Mouse (Mus musculus) midbrain, embryonic 14.5 days (tissue): ENCODE data around the gene Rnps1. TPM values are rescaled to one million over a fixed set of nuclear protein-coding genes. Genes with fewer than 3 reads are reported as not detected.
"Not testable (repeated sequence)": the region's sequence is repeated elsewhere in the genome, so short reads cannot be mapped to it uniquely, and the experiment has no call there.

ENCODE experiments used
- ATAC-seq: fragments of 200-750 bp; cut with Nextera tagmentation; 2 replicates; pipeline ENCODE4 v1.8.0; 2017; ENCODE audit warnings: moderate number of reproducible peaks, moderate library complexity; ENCODE audit not compliant: low FRiP score, low TSS enrichment
- DNase-seq: peaks from one replicate; pipeline ENCODE4 v3.0.0-alpha.2; 2015
- H3K27ac ChIP-seq: fragments of 300-500 bp; sonication (generic); replicated peaks from 2 replicates; pipeline ENCODE4 v1.5.1; 2014; ENCODE audit warnings: mild to moderate bottlenecking, low read depth, low read length, moderate library complexity
- H3K27me3 ChIP-seq: fragments of 300-500 bp; sonication (generic); 2 replicates; pipeline ENCODE4 v1.6.1; 2014; ENCODE audit warnings: low read length, control low read depth, mixed read lengths; ENCODE audit not compliant: control insufficient read depth, insufficient read depth
- H3K36me3 ChIP-seq: fragments of 300-500 bp; sonication (generic); 2 replicates; pipeline ENCODE4 v1.6.1; 2014; ENCODE audit warnings: low read length, control low read depth; ENCODE audit not compliant: control insufficient read depth, insufficient read depth
- H3K4me1 ChIP-seq: fragments of 300-500 bp; sonication (generic); 2 replicates; pipeline ENCODE4 v1.6.1; 2014; ENCODE audit warnings: mild to moderate bottlenecking, antibody characterized with exemption, low read length, control low read depth; ENCODE audit not compliant: control insufficient read depth, insufficient read depth
- H3K4me2 ChIP-seq: fragments of 300-500 bp; sonication (generic); 2 replicates; pipeline ENCODE4 v1.6.1; 2014; ENCODE audit warnings: mild to moderate bottlenecking, low read length, moderate library complexity
- H3K4me3 ChIP-seq: fragments of 300-500 bp; sonication (generic); replicated peaks from 2 replicates; pipeline ENCODE4 v1.5.1; 2014; ENCODE audit warnings: low read depth, low read length
- H3K9ac ChIP-seq: fragments of 300-500 bp; sonication (generic); replicated peaks from 2 replicates; pipeline ENCODE4 v1.6.1; 2014; ENCODE audit warnings: mild to moderate bottlenecking, low read length, moderate library complexity
- H3K9me3 ChIP-seq: fragments of 300-500 bp; sonication (generic); 2 replicates; pipeline ENCODE4 v1.6.1; 2016; ENCODE audit warnings: low read length, control low read depth, mixed read lengths; ENCODE audit not compliant: control insufficient read depth
- WGBS: fragments of 180-500 bp; shearing (Covaris S2); extraction: QIAGEN DNeasy Blood & Tissue Kit; methylation state at CpG from one replicate; pipeline ENCODE4 v1.1.7; 2014; 5-methylcytosine and 5-hydroxymethylcytosine counted together
- polyA plus RNA-seq: library from polyadenylated mRNA; unstranded; fragments of >200 nt; fragmentation: Nextera tagmentation; extraction: Ambion mirVana; gene quantifications from 2 replicates; pipeline ENCODE4 v1.2.1, GENCODE M21; 2014

Gene Rnps1
- polyA plus RNA-seq, 1 experiment from 2014 or later = 331 TPM

DNA sequence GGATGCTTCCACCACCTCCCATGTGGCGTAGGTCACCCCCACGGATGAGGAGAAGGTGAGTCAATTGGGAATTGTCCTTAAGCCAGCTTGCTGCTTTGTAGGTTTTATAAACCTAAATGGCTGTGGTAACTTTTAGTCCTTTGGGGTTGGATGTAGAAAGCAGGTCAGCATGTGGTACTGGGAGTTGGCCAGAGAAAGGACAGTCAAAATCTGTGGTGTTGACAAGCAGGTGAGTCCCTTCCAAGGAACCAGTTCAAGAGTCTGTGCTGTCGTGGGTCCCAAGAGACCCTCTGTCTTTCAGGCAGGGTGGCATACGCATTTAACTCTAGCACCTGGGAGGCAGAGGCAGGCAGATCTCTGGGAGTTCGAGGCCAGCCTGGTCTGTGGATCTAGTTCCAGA lies 10.1 kb downstream of the Rnps1 start:
- no peak overlapping the region for H3K4me3 ChIP-seq
- 96% methylated on average over 5 of the region's 5 CpGs for WGBS
- no peak overlapping the region for H3K27ac ChIP-seq
- DNase-seq (no peak), ATAC-seq (no peak)
- H3K27me3 ChIP-seq = no peaks in the 10 kb centered on the region
- no peak overlapping the region for H3K4me2 ChIP-seq
- H3K9ac ChIP-seq = no peak overlapping the region
- H3K36me3 ChIP-seq = peaks cover 58% of the 10 kb centered on the region
- no peaks in the 10 kb centered on the region for H3K9me3 ChIP-seq
- H3K4me1 ChIP-seq = 0 out of 2 replicates have a peak, but pooled peaks cover 4% of the 10 kb centered on the region

DNA sequence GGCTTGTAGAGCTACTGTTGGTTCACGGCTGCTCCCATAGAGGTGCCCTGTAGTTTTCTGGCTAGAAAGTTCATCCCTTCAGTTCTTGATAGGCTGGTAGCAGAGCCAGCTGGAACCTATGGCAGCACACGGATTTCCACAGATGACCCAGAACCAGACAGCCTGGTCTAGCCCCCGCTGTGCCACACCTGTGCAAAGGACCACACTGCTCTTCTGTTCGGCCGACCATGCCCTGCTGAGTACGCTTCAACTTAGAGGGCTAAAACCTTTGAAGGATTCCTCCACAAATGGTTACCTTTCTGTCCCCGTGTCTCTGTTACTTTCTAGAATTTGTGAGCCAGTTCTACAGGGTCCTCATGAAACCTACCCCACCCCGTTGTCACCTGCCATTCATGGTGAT lies 11.0 kb downstream of the Rnps1 start:
- H3K27me3 ChIP-seq, H3K9me3 ChIP-seq, DNase-seq, H3K9ac ChIP-seq, H3K27ac ChIP-seq, H3K4me3 ChIP-seq, H3K4me1 ChIP-seq, ATAC-seq, H3K4me2 ChIP-seq: not testable (repeated sequence)
- WGBS = 95% methylated on average over 5 of the region's 8 CpGs
- H3K36me3 ChIP-seq = peaks cover 50% of the 10 kb centered on the region

DNA sequence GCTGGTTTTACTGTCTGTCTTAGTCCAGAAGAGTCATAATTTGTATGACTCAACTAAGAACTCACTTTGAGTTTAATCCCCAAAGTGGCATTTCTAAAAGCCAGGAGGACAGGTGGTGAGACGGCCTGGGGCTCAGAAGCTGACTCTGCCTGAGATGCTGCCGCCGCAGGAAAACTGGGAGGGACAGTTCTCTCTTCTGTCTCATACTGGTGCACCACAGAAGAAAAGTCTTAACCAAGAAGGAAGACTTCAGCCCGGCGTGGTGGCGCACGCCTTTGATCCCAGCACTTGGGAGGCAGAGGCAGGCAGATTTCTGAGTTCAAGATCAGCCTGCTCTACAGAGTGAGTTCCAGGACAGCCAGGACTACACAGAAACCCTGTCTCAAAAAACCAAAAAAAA lies 11.5 kb downstream of the Rnps1 start:
- Histone ChIP-seq H3K36me3 (peaks cover 44% of the 10 kb centered on the region), H3K27me3 (no peaks in the 10 kb centered on the region), H3K9me3 (no peaks in the 10 kb centered on the region), H3K4me2 (peak overlapping the region; percentile 70), H3K27ac (peak overlapping the region; percentile 91), H3K9ac (no peak overlapping the region), H3K4me3 (no peak overlapping the region), H3K4me1 (0 out of 2 replicates have a peak, but pooled peaks cover 4% of the 10 kb centered on the region)
- ATAC-seq (no peak), DNase-seq (no peak)
- 90% methylated on average over 7 of the region's 7 CpGs for WGBS

DNA sequence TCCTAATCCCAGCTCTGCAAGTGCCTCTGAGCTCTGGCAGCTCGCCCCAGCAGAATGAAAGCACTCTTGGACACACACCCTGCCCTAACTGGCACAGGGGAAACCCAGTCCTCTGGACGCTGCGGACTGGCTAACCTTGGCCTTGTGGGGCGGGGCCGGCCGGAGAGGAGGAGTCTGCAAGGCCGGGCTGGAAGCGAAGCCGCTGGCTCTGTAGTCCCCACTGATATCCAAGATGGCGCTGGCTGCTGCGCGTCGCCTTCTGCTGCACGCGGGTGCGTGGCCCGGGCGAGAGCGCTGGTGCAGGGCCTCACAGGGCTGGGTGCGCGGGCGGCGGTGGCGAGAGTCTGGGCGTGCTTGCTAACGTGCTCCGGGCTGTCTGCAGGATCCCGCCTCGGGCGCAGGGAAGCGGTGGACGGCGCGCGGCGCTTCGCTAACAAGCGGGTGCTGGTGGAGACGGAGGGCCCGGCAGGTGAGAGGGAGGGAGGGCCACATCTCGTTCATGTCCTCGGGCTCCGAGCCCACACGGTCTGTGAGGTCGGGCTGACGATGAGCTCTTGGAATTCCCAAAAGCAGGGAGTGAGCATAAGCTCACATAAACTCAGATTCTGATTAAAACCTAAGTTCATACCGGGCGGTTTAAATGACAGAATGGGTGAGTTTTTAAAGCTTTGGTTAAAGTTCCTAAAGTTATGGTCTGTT lies 12.3 kb downstream of the Rnps1 start, which contains the start of gene Eci1:
Eci1 (plus strand) TSS at position 171 of the 699 bp plus-strand sequence.
- H3K4me3 ChIP-seq = peak within 1 kb of the TSS; percentile 57
- ATAC-seq (peak; percentile 94), DNase-seq (peak; percentile 90)
- H3K4me2 ChIP-seq = peak within 1 kb of the TSS; percentile 70
- peak within 1 kb of the TSS; percentile 87 for H3K9ac ChIP-seq
- H3K9me3 ChIP-seq = no peaks in the 10 kb centered on the region
- H3K27me3 ChIP-seq = no peaks in the 10 kb centered on the region
- under 1% methylated on average over 48 of the region's 48 CpGs for WGBS
- peaks cover 37% of the 10 kb centered on the region for H3K36me3 ChIP-seq
- H3K4me1 ChIP-seq = 0 out of 2 replicates have a peak, but pooled peaks cover 4% of the 10 kb centered on the region
- peak within 1 kb of the TSS; percentile 91 for H3K27ac ChIP-seq

DNA sequence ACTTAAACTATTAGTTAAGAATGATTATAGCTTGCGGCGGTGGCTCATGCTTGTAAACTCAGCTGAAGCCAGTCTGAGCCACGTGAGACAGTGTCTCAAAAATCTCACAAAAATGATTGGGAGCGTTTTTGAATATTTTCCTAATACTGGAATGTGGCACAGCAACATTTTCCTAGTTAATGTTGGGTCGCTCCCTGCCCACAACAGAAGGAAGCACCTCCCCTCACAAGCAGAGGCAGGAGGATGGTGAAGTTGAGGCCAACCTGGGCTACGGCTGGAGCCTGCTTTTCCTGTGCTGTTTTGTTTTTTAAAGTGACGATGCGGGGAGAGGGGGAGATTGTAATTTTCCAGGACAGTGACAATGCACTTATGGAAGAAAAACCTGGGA lies 12.8 kb downstream of the Rnps1 start:
- no peak for DNase-seq

DNA sequence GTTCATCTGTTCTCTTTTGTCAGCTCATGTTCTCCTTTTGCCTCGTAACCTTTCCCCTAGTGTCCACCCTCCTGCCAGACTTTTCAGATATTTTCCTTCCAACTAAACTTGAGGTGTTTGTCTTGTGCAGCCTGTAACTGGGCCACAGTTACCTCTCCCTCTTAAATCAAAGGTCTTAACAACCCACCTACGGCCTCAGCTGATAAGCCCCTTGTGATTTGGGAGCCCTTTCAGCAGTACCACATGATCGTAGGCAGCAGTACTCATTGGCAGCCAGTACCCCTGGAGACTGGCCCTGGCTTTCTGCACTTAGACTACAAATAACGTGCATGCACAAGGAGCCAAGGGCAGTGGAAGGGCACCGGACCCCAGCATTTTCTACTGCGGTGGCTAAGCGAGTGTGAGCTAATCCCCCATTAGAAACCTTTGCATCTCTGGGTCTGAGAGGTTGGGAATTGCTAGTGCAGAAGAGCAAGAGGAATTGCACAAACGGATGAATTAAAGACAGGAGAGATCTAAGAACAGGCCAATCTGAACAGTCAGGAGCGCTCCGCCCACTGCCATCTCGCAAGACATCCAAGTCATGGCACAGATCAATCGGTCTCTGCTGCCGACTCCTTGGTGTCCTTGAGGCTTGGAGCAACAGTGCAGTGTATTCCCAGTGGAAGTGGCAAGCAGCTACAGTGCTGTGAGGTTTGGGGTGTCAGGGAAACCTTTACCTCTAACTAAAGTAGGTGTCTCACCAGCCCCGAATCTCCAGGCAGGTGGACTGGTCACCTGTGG lies 15.0 kb downstream of the Rnps1 start:
- 78% methylated on average over 14 of the region's 14 CpGs for WGBS
- Histone ChIP-seq H3K36me3 (peaks cover 12% of the 10 kb centered on the region), H3K9ac (no peak overlapping the region), H3K27ac (0 out of 2 replicates have a peak overlapping the region, but pooled peaks have one; percentile 5), H3K4me2 (no peak overlapping the region), H3K9me3 (no peaks in the 10 kb centered on the region), H3K4me1 (0 out of 2 replicates have a peak, but pooled peaks cover 4% of the 10 kb centered on the region), H3K27me3 (no peaks in the 10 kb centered on the region), H3K4me3 (no peak overlapping the region)
- ATAC-seq (no peak), DNase-seq (no peak)

More for the DNA sequence above, 12.8 kb downstream of the Rnps1 start:
- 5% methylated on average over 8 of the region's 8 CpGs for whole genome bisulfite sequencing
- Histone ChIP-seq H3K27me3 (no peaks in the 10 kb centered on the region), H3K4me3 (peak overlapping the region; percentile 57), H3K9ac (peak overlapping the region; percentile 87; the same call in 1 of the 2 replicates), H3K27ac (peak overlapping the region; percentile 26; the same call in 1 of the 2 replicates), H3K36me3 (peaks cover 31% of the 10 kb centered on the region), H3K9me3 (no peaks in the 10 kb centered on the region), H3K4me1 (0 out of 2 replicates have a peak, but pooled peaks cover 4% of the 10 kb centered on the region), H3K4me2 (peak overlapping the region; percentile 70)
- no peak for ATAC-seq

DNA sequence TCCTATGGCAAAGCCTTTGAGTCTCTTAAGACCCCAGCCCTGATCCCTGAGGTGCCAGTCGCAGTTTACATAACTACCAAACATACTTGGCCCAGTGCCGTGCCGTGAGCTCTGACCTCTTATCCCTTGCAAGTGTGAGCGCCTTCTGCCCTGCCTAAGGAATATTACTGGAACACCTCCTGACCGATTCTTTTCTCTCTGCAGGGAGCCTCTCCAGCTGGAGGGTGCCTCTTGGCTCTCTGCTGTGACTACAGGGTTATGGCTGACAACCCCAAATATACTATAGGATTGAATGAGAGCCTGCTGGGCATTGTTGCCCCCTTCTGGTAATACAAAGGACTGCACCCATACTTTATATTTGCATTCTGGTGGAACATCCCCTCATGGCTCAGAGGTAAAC lies 22.7 kb downstream of the Rnps1 start:
- no peak overlapping the region for H3K9ac ChIP-seq
- H3K4me3 ChIP-seq = no peak overlapping the region
- no peaks in the 10 kb centered on the region for H3K9me3 ChIP-seq
- WGBS = 72% methylated on average over 5 of the region's 5 CpGs
- no peaks in the 10 kb centered on the region for H3K4me1 ChIP-seq
- H3K36me3 ChIP-seq = peaks cover 59% of the 10 kb centered on the region
- no peaks in the 10 kb centered on the region for H3K27me3 ChIP-seq
- ATAC-seq (no peak; the same call in 1 of the 2 replicates), DNase-seq (peak; percentile 79)
- no peak overlapping the region for H3K4me2 ChIP-seq
- H3K27ac ChIP-seq = no peak overlapping the region

DNA sequence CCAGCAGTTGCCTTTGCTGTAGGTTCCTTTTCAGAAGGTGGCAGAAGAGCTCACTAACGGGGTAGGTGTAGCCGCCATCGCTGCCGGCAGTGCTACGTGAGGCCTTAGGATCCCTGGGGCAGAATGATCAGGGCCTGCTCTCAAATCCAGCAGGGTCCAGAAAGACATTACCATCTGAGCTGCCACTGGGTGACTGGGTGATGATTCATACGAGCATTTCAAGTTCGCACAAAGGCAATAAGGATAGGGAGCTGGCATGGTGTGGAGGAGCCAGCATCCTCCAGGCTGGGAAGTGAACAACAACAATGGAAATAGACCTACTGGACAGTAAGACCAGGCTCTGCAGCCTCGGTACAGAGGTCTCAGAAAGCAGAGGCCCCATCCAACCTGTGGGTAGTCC lies 26.0 kb downstream of the Rnps1 start:
- no peaks in the 10 kb centered on the region for H3K9me3 ChIP-seq
- H3K36me3 ChIP-seq = peaks cover 80% of the 10 kb centered on the region
- ATAC-seq = no peak
- no peak for DNase-seq
- no peaks in the 10 kb centered on the region for H3K4me1 ChIP-seq
- H3K27me3 ChIP-seq = no peaks in the 10 kb centered on the region
- no peak overlapping the region for H3K9ac ChIP-seq
- no peak overlapping the region for H3K4me3 ChIP-seq
- H3K27ac ChIP-seq = no peak overlapping the region
- 92% methylated on average over 8 of the region's 8 CpGs for WGBS
- no peak overlapping the region for H3K4me2 ChIP-seq
